Mouse (Mus musculus) 416B (cell line): ENCODE measurements around the gene Tsg101.

Experiments used
- DNase-seq: peaks from one replicate; pipeline ENCODE4 v3.0.0; 2011; ENCODE audit warnings: low read depth

The Tsg101 gene

GRCm38 (mm10) chr7:46876841-46877240, 42.9 kb downstream of the Tsg101 start:
- DNase-seq = no peak

GRCm38 (mm10) chr7:46871988-46872387, 47.8 kb downstream of the Tsg101 start:
- DNase-seq = peak; percentile 80

- no peak for DNase-seq
Observed at GRCm38 (mm10) chr7:46860996-46861395, 58.8 kb downstream of the Tsg101 start, which contains the start of gene Ldhc. Gene Ldhc, plus strand, starts transcription at chr7:46861203.

GRCm38 (mm10) chr7:46859031-46859430, 60.7 kb downstream of the Tsg101 start:
- DNase-seq = no peak

GRCm38 (mm10) chr7:46857436-46857835, 62.3 kb downstream of the Tsg101 start:
- peak; percentile 62 for DNase-seq

GRCm38 (mm10) chr7:46855866-46856560, 63.8 kb downstream of the Tsg101 start:
- peak; percentile 63 for DNase-seq

- DNase-seq = no peak
Observed at GRCm38 (mm10) chr7:46853365-46853764, 66.4 kb downstream of the Tsg101 start.

- no peak for DNase-seq
Observed at GRCm38 (mm10) chr7:46852666-46853065, 67.1 kb downstream of the Tsg101 start.

GRCm38 (mm10) chr7:46851026-46851425, 68.7 kb downstream of the Tsg101 start:
- DNase-seq = no peak

GRCm38 (mm10) chr7:46849287-46849686, 70.5 kb downstream of the Tsg101 start:
- no peak for DNase-seq

GRCm38 (mm10) chr7:46846486-46847244, 73.1 kb downstream of the Tsg101 start:
- DNase-seq = peak; percentile 88

GRCm38 (mm10) chr7:46845978-46846485, 73.7 kb downstream of the Tsg101 start:
- DNase-seq = peak; percentile 80

GRCm38 (mm10) chr7:46845211-46845977, 74.4 kb downstream of the Tsg101 start:
- peak; percentile 97 for DNase-seq

- no peak for DNase-seq
Observed at GRCm38 (mm10) chr7:46843576-46843975, 76.2 kb downstream of the Tsg101 start.

- DNase-seq = peak; percentile 28
Observed at GRCm38 (mm10) chr7:46842278-46842677, 77.5 kb downstream of the Tsg101 start.

GRCm38 (mm10) chr7:46840787-46841525, 78.8 kb downstream of the Tsg101 start, which contains the start of gene Ldha:
Gene Ldha, plus strand, starts transcription at chr7:46841475.
- DNase-seq = no peak

GRCm38 (mm10) chr7:46840326-46840725, 79.4 kb downstream of the Tsg101 start:
- DNase-seq = peak; percentile 86

- no peak for DNase-seq
Observed at GRCm38 (mm10) chr7:46839861-46840260, 79.9 kb downstream of the Tsg101 start.

- peak; percentile 84 for DNase-seq
Observed at GRCm38 (mm10) chr7:46839446-46839845, 80.3 kb downstream of the Tsg101 start.
